Mouse (Mus musculus) layer of hippocampus, adult 11-12 months (tissue): ENCODE data around the gene Wwox.
A peak's percentile ranks its signal among the peaks of the same experiment; 100 is the strongest.

ENCODE experiments used
- DNase-seq: peaks from one replicate; pipeline ENCODE4 v3.0.0; 2022; ENCODE audit warnings: low spot score

Gene Wwox

GRCm38 (mm10) chr8:114670801-114671200 lies 231.3 kb downstream of the Wwox start:
- no peak for DNase-seq

GRCm38 (mm10) chr8:114671237-114671674 lies 231.8 kb downstream of the Wwox start:
- DNase-seq: peak; percentile 11

GRCm38 (mm10) chr8:114673416-114673815 lies 234.0 kb downstream of the Wwox start:
- DNase-seq: no peak

GRCm38 (mm10) chr8:114675151-114675550 lies 235.7 kb downstream of the Wwox start:
- peak; percentile 22 for DNase-seq

- no peak for DNase-seq
These were observed 237.5 kb downstream of the Wwox start for GRCm38 (mm10) chr8:114676918-114677317.

- no peak for DNase-seq
These were observed 238.2 kb downstream of the Wwox start for GRCm38 (mm10) chr8:114677551-114678127.

GRCm38 (mm10) chr8:114679386-114680098 lies 240.1 kb downstream of the Wwox start:
- DNase-seq: no peak

- DNase-seq: no peak
These were observed 241.7 kb downstream of the Wwox start for GRCm38 (mm10) chr8:114681136-114681535.

- no peak for DNase-seq
These were observed 242.7 kb downstream of the Wwox start for GRCm38 (mm10) chr8:114682166-114682565.

- DNase-seq: peak; percentile 14
These were observed 244.7 kb downstream of the Wwox start for GRCm38 (mm10) chr8:114684046-114684702.

GRCm38 (mm10) chr8:114686462-114686861 lies 247.0 kb downstream of the Wwox start:
- DNase-seq: no peak

- DNase-seq: no peak
These were observed 249.3 kb downstream of the Wwox start for GRCm38 (mm10) chr8:114688732-114689131.

- DNase-seq: no peak
These were observed 255.2 kb downstream of the Wwox start for GRCm38 (mm10) chr8:114694566-114695198.

- no peak for DNase-seq
These were observed 264.1 kb downstream of the Wwox start for GRCm38 (mm10) chr8:114703517-114703916.

GRCm38 (mm10) chr8:114707538-114708138 lies 268.2 kb downstream of the Wwox start:
- DNase-seq: no peak

GRCm38 (mm10) chr8:114715318-114716070 lies 276.0 kb downstream of the Wwox start:
- DNase-seq: no peak

GRCm38 (mm10) chr8:114716546-114717255 lies 277.2 kb downstream of the Wwox start:
- DNase-seq: no peak

GRCm38 (mm10) chr8:114718821-114719220 lies 279.4 kb downstream of the Wwox start:
- no peak for DNase-seq

GRCm38 (mm10) chr8:114722611-114723010 lies 283.2 kb downstream of the Wwox start:
- no peak for DNase-seq

GRCm38 (mm10) chr8:114731260-114732140 lies 292.0 kb downstream of the Wwox start:
- DNase-seq: no peak
